Mouse (Mus musculus) hindbrain, embryonic 11.5 days (tissue): ENCODE results near the gene Rnf103. TPM values are rescaled to one million over a fixed set of nuclear protein-coding genes. Genes with fewer than 3 reads are reported as not detected.
"Not testable (repeated sequence)": the region's sequence is repeated elsewhere in the genome, so short reads cannot be mapped to it uniquely, and the experiment has no call there.

Source experiments
- ATAC-seq: fragments of 200-750 bp; cut with Nextera tagmentation; 2 replicates; pipeline ENCODE4 v1.8.0; 2017; ENCODE audit warnings: mild to moderate bottlenecking, moderate TSS enrichment, moderate library complexity; ENCODE audit not compliant: low FRiP score
- DNase-seq: peaks from one replicate; pipeline ENCODE4 v3.0.0-alpha.2; 2015; ENCODE audit warnings: low spot score
- H3K27ac ChIP-seq: fragments of 300-500 bp; sonication (generic); 2 replicates; pipeline ENCODE4 v1.5.1; 2014; ENCODE audit warnings: mild to moderate bottlenecking, low read depth, low read length
- H3K27me3 ChIP-seq: fragments of 300-500 bp; sonication (generic); 2 replicates; pipeline ENCODE4 v1.6.1; 2014; ENCODE audit warnings: mild to moderate bottlenecking, low read length, moderate library complexity, mixed read lengths; ENCODE audit not compliant: control insufficient read depth, insufficient read depth
- H3K36me3 ChIP-seq: fragments of 300-500 bp; sonication (generic); 2 replicates; pipeline ENCODE4 v1.6.1; 2014; ENCODE audit warnings: mild to moderate bottlenecking, low read length, moderate library complexity, mixed read lengths; ENCODE audit not compliant: control insufficient read depth, insufficient read depth
- H3K4me1 ChIP-seq: fragments of 300-500 bp; sonication (generic); replicated peaks from 2 replicates; pipeline ENCODE4 v1.6.1; 2014; ENCODE audit warnings: low read length, mixed read lengths; ENCODE audit not compliant: control insufficient read depth, insufficient read depth
- H3K4me2 ChIP-seq: fragments of 300-500 bp; sonication (generic); replicated peaks from 2 replicates; pipeline ENCODE4 v1.6.1; 2014; ENCODE audit warnings: mild to moderate bottlenecking, low read depth, low read length
- H3K4me3 ChIP-seq: fragments of 300-500 bp; sonication (generic); 2 replicates; pipeline ENCODE4 v1.5.1; 2014; ENCODE audit warnings: low read depth, low read length
- H3K9ac ChIP-seq: fragments of 300-500 bp; sonication (generic); 2 replicates; pipeline ENCODE4 v1.6.1; 2014; ENCODE audit warnings: low read depth, low read length
- H3K9me3 ChIP-seq: fragments of 300-500 bp; sonication (generic); 2 replicates; pipeline ENCODE4 v1.6.1; 2016; ENCODE audit warnings: low read length; ENCODE audit not compliant: control insufficient read depth
- WGBS: fragments of 180-500 bp; shearing (Covaris S2); extraction: QIAGEN DNeasy Blood & Tissue Kit; methylation state at CpG from one replicate; pipeline ENCODE4 v1.1.7; 2014; 5-methylcytosine and 5-hydroxymethylcytosine counted together
- polyA plus RNA-seq: library from polyadenylated mRNA; unstranded; fragments of >200 nt; fragmentation: Nextera tagmentation; extraction: Ambion mirVana; gene quantifications from 2 replicates; pipeline ENCODE4 v1.2.1, GENCODE M21; 2014

The Rnf103 gene
- 18.8 and 19.5 TPM in 2 replicates for polyA plus RNA-seq

DNA sequence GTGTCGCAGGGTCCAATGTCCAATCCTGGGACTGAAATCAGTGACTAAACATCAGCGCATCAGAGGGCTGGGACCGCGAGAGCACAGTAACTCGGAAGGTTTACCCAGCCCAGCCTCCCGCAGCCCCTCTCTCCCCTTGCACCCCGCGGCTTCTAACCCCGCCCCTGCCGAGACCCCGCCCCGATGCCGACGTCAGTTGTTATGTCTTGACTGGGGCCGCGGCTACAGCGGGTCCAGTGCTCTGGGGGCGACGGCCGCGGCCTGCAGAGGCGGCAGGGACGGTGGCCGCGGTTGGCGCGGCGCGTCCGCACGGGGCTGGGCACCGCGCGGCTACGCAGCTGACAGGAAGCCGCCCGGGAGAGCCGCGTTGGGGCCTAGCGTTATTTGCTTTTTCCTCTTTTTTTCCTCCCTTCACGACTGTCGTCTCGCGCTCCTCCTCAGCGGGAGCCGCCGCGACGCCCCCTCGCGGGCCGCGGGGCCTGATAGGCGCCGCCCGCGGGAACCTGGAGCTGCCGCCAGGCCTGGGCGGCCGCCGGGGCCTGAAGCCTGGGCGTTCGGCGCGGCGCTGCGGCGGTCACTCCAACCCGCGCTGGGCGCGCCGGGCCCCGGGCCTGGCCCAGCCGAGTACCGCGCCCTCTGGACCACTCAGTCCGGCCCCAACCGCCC is at the start of gene Rnf103:
Gene Rnf103, plus strand, starts transcription at position 220 of the 666 bp plus-strand sequence.
- H3K4me2 ChIP-seq, result peak within 1 kb of the TSS; percentile 75
- H3K4me3 ChIP-seq, result peak within 1 kb of the TSS; percentile 75
- under 1% methylated on average over 63 of the region's 79 CpGs for WGBS
- H3K9me3 ChIP-seq, result no peaks in the 10 kb centered on the region
- H3K9ac ChIP-seq, result peak within 1 kb of the TSS; percentile 98
- H3K4me1 ChIP-seq, result no peaks in the 10 kb centered on the region
- peak within 1 kb of the TSS; percentile 99 for H3K27ac ChIP-seq
- no peaks in the 10 kb centered on the region for H3K36me3 ChIP-seq
- peak; percentile 98 for ATAC-seq
- no peaks in the 10 kb centered on the region for H3K27me3 ChIP-seq
- peak; percentile 95 for DNase-seq

GRCm38 (mm10) chr6:71444756-71445155 is 48.9 kb upstream of the Rnf103 start:
- no peak for DNase-seq
- no peaks in the 10 kb centered on the region for H3K4me1 ChIP-seq
- H3K9me3 ChIP-seq, result no peaks in the 10 kb centered on the region
- no peak overlapping the region for H3K27ac ChIP-seq
- H3K4me2 ChIP-seq, result no peak overlapping the region
- H3K36me3 ChIP-seq, result no peaks in the 10 kb centered on the region
- H3K9ac ChIP-seq, result no peak overlapping the region
- no peak overlapping the region for H3K4me3 ChIP-seq
- no peak for ATAC-seq
- no peaks in the 10 kb centered on the region for H3K27me3 ChIP-seq
- WGBS, result 57% methylated on average over 1 of the region's 1 CpGs

DNA sequence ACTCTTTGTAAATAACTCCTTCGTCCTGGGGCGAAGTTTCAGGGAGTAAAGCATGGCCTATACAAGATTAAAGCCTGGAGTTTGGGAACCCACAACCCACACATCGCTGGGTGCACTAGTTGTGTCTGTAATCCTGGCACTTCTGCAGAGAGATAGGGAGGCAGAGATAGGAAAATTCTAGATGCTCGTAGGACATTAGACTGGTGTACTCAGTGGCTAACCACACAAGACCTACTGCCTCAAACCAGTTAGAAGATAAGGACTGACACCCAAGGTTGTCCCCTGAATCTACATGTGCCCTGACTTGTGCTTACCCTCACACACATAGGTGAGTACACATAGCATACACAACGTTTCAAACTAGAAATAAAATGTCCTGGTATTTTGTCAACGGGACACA is 48.1 kb upstream of the Rnf103 start:
- Histone ChIP-seq H3K36me3 (no peaks in the 10 kb centered on the region), H3K9ac (no peak overlapping the region), H3K4me1 (no peaks in the 10 kb centered on the region), H3K27me3 (no peaks in the 10 kb centered on the region), H3K4me2 (no peak overlapping the region), H3K27ac (no peak overlapping the region), H3K4me3 (no peak overlapping the region), H3K9me3 (no peaks in the 10 kb centered on the region)
- WGBS, result 83% methylated on average over 6 of the region's 6 CpGs
- DNase-seq (no peak), ATAC-seq (no peak)

- Histone ChIP-seq H3K36me3 (no peaks in the 10 kb centered on the region), H3K4me3 (no peak overlapping the region), H3K4me2 (no peak overlapping the region), H3K9me3 (no peaks in the 10 kb centered on the region), H3K27me3 (no peaks in the 10 kb centered on the region), H3K27ac (no peak overlapping the region), H3K9ac (no peak overlapping the region), H3K4me1 (no peaks in the 10 kb centered on the region)
- ATAC-seq, result no peak
- no peak for DNase-seq
- 74% methylated on average over 2 of the region's 2 CpGs for WGBS
These were observed 40.9 kb upstream of the Rnf103 start for GRCm38 (mm10) chr6:71452792-71453191.

DNA sequence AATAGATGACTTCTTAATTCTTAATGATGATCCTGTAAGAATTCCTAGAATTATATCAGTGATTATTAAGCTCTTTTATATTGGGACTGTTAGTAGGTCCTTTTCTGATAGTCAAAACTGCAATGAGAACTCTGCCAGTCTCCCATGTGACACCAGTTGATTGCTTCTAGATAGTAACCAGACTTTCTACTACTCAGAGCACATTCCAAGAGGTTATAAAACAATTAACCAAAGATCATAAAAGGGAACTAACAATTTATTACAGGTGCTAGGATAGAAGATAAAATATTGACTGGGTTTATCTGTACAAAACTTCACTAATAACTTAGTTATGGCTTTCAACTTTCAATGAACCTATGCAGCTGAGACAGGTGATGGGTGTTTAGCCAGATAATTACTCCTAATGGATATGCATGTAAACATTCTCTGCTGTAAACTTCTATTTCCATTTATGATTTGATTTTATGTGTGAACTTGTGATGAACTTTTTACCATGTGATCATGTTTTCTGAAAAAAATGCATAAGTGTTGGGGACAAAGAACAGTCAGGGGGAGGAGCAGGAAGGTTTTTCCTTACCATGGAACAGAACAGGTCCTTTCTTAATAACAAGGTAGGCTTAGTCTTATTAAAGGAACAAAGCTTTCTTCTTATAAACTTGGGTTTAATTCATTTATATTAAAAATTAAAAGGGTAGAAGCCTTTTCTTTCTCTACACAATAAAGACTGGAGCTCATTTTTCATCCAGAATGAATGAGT is 39.5 kb upstream of the Rnf103 start:
- DNase-seq, H3K9me3 ChIP-seq, H3K4me2 ChIP-seq, ATAC-seq, H3K4me1 ChIP-seq, H3K4me3 ChIP-seq, H3K36me3 ChIP-seq, H3K27me3 ChIP-seq, H3K9ac ChIP-seq, H3K27ac ChIP-seq: not testable (repeated sequence)

GRCm38 (mm10) chr6:71457956-71458608 is 35.6 kb upstream of the Rnf103 start:
- Histone ChIP-seq H3K36me3 (no peaks in the 10 kb centered on the region), H3K4me1 (no peaks in the 10 kb centered on the region), H3K4me2 (no peak overlapping the region), H3K9me3 (no peaks in the 10 kb centered on the region), H3K4me3 (no peak overlapping the region), H3K27me3 (no peaks in the 10 kb centered on the region), H3K9ac (no peak overlapping the region), H3K27ac (no peak overlapping the region)
- ATAC-seq, result no peak
- DNase-seq, result no peak
- whole genome bisulfite sequencing, result 78% methylated on average over 8 of the region's 8 CpGs

DNA sequence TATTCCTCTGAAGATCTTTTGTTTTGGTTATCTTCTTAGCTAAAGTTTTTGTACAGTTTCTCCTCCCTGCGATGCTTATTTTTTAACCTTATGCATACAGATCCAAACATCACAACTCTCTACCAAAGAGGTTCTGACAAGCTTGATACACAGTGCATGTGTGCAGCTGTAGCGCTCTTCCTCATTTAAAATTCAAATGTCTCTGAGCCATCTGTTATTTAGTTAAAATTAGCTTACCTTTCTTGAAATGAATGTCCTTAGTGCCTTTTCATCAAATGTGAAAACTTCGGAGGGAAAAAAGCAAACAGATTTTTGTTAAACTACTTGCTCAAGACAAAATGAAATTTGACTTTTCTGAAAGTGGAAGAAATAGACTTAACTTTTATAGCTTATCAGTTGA is 28.5 kb upstream of the Rnf103 start:
- Histone ChIP-seq H3K4me3 (no peak overlapping the region), H3K36me3 (no peaks in the 10 kb centered on the region), H3K27ac (no peak overlapping the region), H3K9ac (no peak overlapping the region), H3K4me2 (no peak overlapping the region), H3K4me1 (no peaks in the 10 kb centered on the region), H3K9me3 (no peaks in the 10 kb centered on the region), H3K27me3 (no peaks in the 10 kb centered on the region)
- DNase-seq, result no peak
- ATAC-seq, result no peak
- WGBS, result 86% methylated on average over 3 of the region's 3 CpGs

- H3K9me3 ChIP-seq, result no peaks in the 10 kb centered on the region
- H3K27me3 ChIP-seq, result no peaks in the 10 kb centered on the region
- no peak overlapping the region for H3K4me2 ChIP-seq
- WGBS, result 80% methylated on average over 4 of the region's 4 CpGs
- H3K4me3 ChIP-seq, result no peak overlapping the region
- H3K27ac ChIP-seq, result no peak overlapping the region
- H3K9ac ChIP-seq, result no peak overlapping the region
- H3K36me3 ChIP-seq, result no peaks in the 10 kb centered on the region
- DNase-seq (no peak), ATAC-seq (no peak)
- no peaks in the 10 kb centered on the region for H3K4me1 ChIP-seq
These were observed 25.9 kb upstream of the Rnf103 start for GRCm38 (mm10) chr6:71467766-71468165.
